Mouse (Mus musculus) myocyte (in vitro differentiated cells): Measurements from ENCODE around the gene Sostdc1. TPM values are rescaled to one million over a fixed set of nuclear protein-coding genes. Genes with fewer than 3 reads are reported as not detected.

Source experiments
- H3K27me3 ChIP-seq: one replicate; pipeline ENCODE4 v1.6.1; 2011; ENCODE audit not compliant: control insufficient read depth, insufficient read depth, insufficient read length
- H3K36me3 ChIP-seq: one replicate; pipeline ENCODE4 v1.6.1; 2011; ENCODE audit not compliant: control insufficient read depth, insufficient read depth
- H3K4me2 ChIP-seq: one replicate; pipeline ENCODE4 v1.6.1; 2011; ENCODE audit warnings: low read depth, control low read depth
- H3K4me3 ChIP-seq: one replicate; pipeline ENCODE4 v1.5.1; 2011; ENCODE audit warnings: mild to moderate bottlenecking, control low read depth, moderate library complexity
- H3K79me2 ChIP-seq: one replicate; pipeline ENCODE4 v1.6.1; 2011; ENCODE audit not compliant: control insufficient read depth, insufficient read depth
- H3ac ChIP-seq: one replicate; pipeline ENCODE4 v1.6.1; 2011; ENCODE audit not compliant: control insufficient read depth, insufficient read length
- CEBPB ChIP-seq: IDR thresholded peaks from 2 replicates; pipeline ENCODE4 v1.6.1; 2011; ENCODE audit warnings: mild to moderate bottlenecking, moderate library complexity; ENCODE audit not compliant: poor library complexity, insufficient read depth, severe bottlenecking
- E2F4 ChIP-seq: IDR thresholded peaks from one replicate; pipeline ENCODE4 v1.6.1; 2011; ENCODE audit warnings: mild to moderate bottlenecking, control low read depth, moderate library complexity; ENCODE audit not compliant: insufficient read depth
- MAX ChIP-seq: IDR thresholded peaks from one replicate; pipeline ENCODE4 v1.6.1; 2011; ENCODE audit warnings: low read depth, mild to moderate bottlenecking, control low read depth
- MYOD1 ChIP-seq, 3 experiments: IDR thresholded peaks; one replicate each; pipeline ENCODE4 v1.6.1; 2011; ENCODE audit warnings: control low read depth in 2 of 3, low read depth in 2 of 3, mild to moderate bottlenecking in 2 of 3, moderate library complexity in 1 of 3; ENCODE audit not compliant: insufficient read length in 2 of 3, control insufficient read depth in 1 of 3
- MYOG ChIP-seq, 3 experiments: IDR thresholded peaks; one replicate each; pipeline ENCODE4 v1.6.1; 2011; ENCODE audit warnings: control low read depth in 2 of 3, low read depth in 2 of 3, mild to moderate bottlenecking in 2 of 3; ENCODE audit not compliant: insufficient read length in 2 of 3, control insufficient read depth in 1 of 3, insufficient read depth in 1 of 3
- POLR2A ChIP-seq: IDR thresholded peaks from one replicate; pipeline ENCODE4 v1.6.1; 2011; ENCODE audit warnings: low read depth, mild to moderate bottlenecking, control low read depth, moderate library complexity; ENCODE audit not compliant: insufficient read length
- POLR2AphosphoS2 ChIP-seq: IDR thresholded peaks from one replicate; pipeline ENCODE4 v1.6.1; 2011; ENCODE audit warnings: low read depth, control low read depth; ENCODE audit not compliant: insufficient read length
- REST ChIP-seq: IDR thresholded peaks from one replicate; pipeline ENCODE4 v1.6.1; 2011; ENCODE audit warnings: mild to moderate bottlenecking, control low read depth, moderate library complexity; ENCODE audit not compliant: insufficient read depth, insufficient read length
- SRF ChIP-seq: IDR thresholded peaks from one replicate; pipeline ENCODE4 v1.6.1; 2011; ENCODE audit warnings: low read depth; ENCODE audit not compliant: control insufficient read depth, insufficient read length
- TCF12 ChIP-seq: IDR thresholded peaks from one replicate; pipeline ENCODE4 v1.6.1; 2011; ENCODE audit warnings: mild to moderate bottlenecking, control low read depth; ENCODE audit not compliant: poor library complexity, insufficient read depth, severe bottlenecking
- TCF3 ChIP-seq: IDR thresholded peaks from one replicate; pipeline ENCODE4 v1.6.1; 2011; ENCODE audit warnings: low read depth, control low read depth; ENCODE audit not compliant: insufficient read length
- USF1 ChIP-seq: IDR thresholded peaks from one replicate; pipeline ENCODE4 v1.6.1; 2011; ENCODE audit warnings: low read depth, mild to moderate bottlenecking, control low read depth, moderate library complexity
- polyA plus RNA-seq: library from polyadenylated mRNA; unstranded; fragments of >200 nt; fragmentation: generic; extraction: Trizol; gene quantifications from one replicate; pipeline ENCODE4 v1.2.1, GENCODE M21; 2012; ENCODE audit warnings: missing spikeins

The Sostdc1 gene
- polyA plus RNA-seq, 1 experiment: not detected

DNA sequence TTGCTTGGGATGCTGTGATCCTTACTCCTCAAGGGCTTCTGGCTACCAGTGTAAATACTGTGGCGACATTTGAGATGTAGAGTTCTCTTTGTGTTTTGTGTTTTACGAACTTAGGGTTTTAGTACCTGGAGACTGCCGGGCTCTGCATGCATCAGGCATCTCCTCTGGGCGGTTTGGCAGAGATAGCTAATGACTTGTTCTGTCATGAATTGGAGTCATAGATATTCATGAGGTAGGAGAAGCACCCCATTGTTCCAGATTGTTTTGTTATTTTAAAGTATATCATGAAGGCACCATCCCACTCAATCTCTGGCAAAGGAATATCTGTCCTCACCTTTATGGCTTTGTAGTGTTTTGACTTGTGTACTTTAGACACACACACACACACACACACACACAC, 23.5 kb upstream of the Sostdc1 start:
- TF ChIP-seq SRF: no peak
- no peak for TF ChIP-seq POLR2AphosphoS2
- TF ChIP-seq E2F4: no peak
- TF ChIP-seq TCF12: no peak
- no peak for TF ChIP-seq TCF3
- TF ChIP-seq CEBPB: no peak
- TF ChIP-seq MAX: no peak
- TF ChIP-seq REST: no peak
- no peak for TF ChIP-seq MYOG (IDR thresholded peaks at IDR 0.05; ENCODE audit: control insufficient read depth in 1 of 3, insufficient read depth in 1 of 3, insufficient read length in 2 of 3, low read depth in 2 of 3)
- TF ChIP-seq POLR2A: no peak
- no peak for TF ChIP-seq MYOD1 (IDR thresholded peaks at IDR 0.05; ENCODE audit: control insufficient read depth in 1 of 3, insufficient read length in 2 of 3, low read depth in 2 of 3)
- no peak for TF ChIP-seq USF1
- no peak overlapping the region for H3ac ChIP-seq
- H3K36me3 ChIP-seq: no peaks in the 10 kb centered on the region
- H3K4me2 ChIP-seq: no peak overlapping the region
- no peaks in the 10 kb centered on the region for H3K79me2 ChIP-seq
- no peak overlapping the region for H3K4me3 ChIP-seq
- H3K27me3 ChIP-seq: no peaks in the 10 kb centered on the region

DNA sequence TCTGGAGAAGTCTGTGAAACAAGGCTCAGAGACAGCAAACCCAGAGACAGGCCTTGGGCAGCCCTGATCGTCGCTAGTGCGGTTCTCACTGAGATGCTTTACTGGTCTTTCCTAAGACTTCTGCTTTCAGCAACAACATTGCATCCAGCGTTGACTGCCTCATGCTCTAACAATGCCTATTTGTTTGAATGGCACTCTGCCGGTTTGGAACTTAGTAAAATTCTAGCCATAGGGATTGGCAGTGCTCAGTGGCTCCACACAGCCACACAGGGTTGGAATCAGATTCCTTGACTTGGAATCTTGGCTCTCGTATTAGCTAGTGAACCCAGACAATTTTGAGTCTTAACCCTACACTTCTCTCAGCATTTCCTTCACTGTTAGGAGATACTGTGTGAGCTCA, 22.6 kb upstream of the Sostdc1 start:
- H3K4me2 ChIP-seq: no peak overlapping the region
- no peaks in the 10 kb centered on the region for H3K36me3 ChIP-seq
- H3K27me3 ChIP-seq: no peaks in the 10 kb centered on the region
- TF ChIP-seq E2F4 (no peak), REST (no peak), POLR2AphosphoS2 (no peak), MYOD1 (IDR thresholded peaks at IDR 0.05; ENCODE audit: control insufficient read depth in 1 of 3, insufficient read length in 2 of 3, low read depth in 2 of 3) (no peak), POLR2A (no peak), TCF12 (no peak), TCF3 (no peak), CEBPB (no peak), MAX (no peak), USF1 (no peak)
- no peaks in the 10 kb centered on the region for H3K79me2 ChIP-seq
- H3ac ChIP-seq: no peak overlapping the region
- no peak overlapping the region for H3K4me3 ChIP-seq

DNA sequence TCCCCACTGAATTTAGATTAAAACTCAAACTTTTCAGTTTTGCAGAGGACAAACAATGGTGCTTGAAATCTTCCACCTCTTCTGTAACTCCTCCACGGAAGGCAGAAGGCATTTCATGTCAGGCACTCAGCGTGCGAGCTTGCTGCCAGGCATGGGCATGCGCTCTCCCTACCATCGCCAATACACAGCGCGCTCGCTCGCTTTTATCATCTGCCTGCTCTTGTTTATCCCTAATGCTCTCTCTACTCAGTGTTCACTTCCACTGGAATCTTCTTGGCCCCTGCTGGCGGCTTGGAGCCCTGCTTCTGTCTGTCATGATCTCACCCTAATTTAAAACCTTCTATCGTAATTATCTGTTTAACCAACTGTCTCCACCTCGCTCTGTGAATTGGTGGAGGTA, 11.6 kb upstream of the Sostdc1 start:
- Histone ChIP-seq H3K79me2 (no peaks in the 10 kb centered on the region), H3K27me3 (no peaks in the 10 kb centered on the region), H3K36me3 (no peaks in the 10 kb centered on the region), H3K4me2 (no peak overlapping the region), H3ac (no peak overlapping the region), H3K4me3 (no peak overlapping the region)
- TF ChIP-seq MYOG (IDR thresholded peaks at IDR 0.05; ENCODE audit: control insufficient read depth in 1 of 3, insufficient read depth in 1 of 3, insufficient read length in 2 of 3, low read depth in 2 of 3) (no peak), REST (no peak), TCF3 (no peak), CEBPB (no peak)

DNA sequence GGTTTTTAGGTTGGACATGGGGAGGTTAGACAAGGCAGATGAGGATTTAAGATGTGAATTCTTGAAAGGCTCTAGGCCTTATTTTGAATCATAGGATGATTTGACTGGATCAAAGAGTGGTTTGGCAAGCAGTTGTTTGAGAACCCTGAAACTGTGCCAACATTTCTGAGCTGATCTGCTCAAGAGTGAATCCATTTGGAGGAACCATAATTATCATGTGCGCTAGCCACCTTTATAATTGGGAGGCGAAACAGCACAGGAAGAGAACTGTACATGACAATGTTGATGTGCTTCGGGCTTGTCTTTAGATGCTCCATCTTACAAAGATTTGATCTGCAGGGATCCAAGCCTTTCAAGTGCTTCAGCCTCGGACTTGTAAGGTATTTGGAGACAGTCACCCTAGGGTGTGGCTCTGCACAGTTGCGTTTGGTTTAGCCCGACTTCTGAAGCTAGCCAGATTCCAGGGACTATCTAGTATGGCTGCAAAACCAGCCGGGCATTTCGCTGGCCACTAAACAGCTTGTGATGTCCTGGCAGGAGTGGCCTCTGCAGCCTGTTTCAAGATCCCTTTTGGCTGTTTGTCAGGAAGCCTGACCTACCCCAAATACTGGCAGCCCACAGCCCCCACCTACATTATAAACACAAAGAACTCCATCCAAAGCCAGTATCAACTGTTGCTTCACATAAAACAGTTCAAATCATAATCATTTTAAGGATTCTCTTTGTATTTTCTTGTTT, 10.9 kb upstream of the Sostdc1 start:
- no peaks in the 10 kb centered on the region for H3K27me3 ChIP-seq
- no peaks in the 10 kb centered on the region for H3K79me2 ChIP-seq
- H3K4me2 ChIP-seq: no peak overlapping the region
- H3K4me3 ChIP-seq: no peak overlapping the region
- no peak for TF ChIP-seq POLR2AphosphoS2
- TF ChIP-seq MYOD1 (IDR thresholded peaks at IDR 0.05; ENCODE audit: control insufficient read depth in 1 of 3, insufficient read length in 2 of 3, low read depth in 2 of 3): no peak
- TF ChIP-seq E2F4: no peak
- no peak for TF ChIP-seq MAX
- TF ChIP-seq USF1: no peak
- no peak for TF ChIP-seq SRF
- TF ChIP-seq CEBPB: no peak
- no peak for TF ChIP-seq TCF12
- TF ChIP-seq MYOG (IDR thresholded peaks at IDR 0.05; ENCODE audit: control insufficient read depth in 1 of 3, insufficient read depth in 1 of 3, insufficient read length in 2 of 3, low read depth in 2 of 3): no peak
- TF ChIP-seq REST: no peak
- no peak for TF ChIP-seq TCF3
- TF ChIP-seq POLR2A: no peak
- no peaks in the 10 kb centered on the region for H3K36me3 ChIP-seq
- H3ac ChIP-seq: no peak overlapping the region

- TF ChIP-seq E2F4: no peak
- no peak for TF ChIP-seq TCF3
- TF ChIP-seq REST: no peak
- no peak for TF ChIP-seq MYOG (IDR thresholded peaks at IDR 0.05; ENCODE audit: control insufficient read depth in 1 of 3, insufficient read depth in 1 of 3, insufficient read length in 2 of 3, low read depth in 2 of 3)
- no peak for TF ChIP-seq POLR2AphosphoS2
- TF ChIP-seq MAX: no peak
- TF ChIP-seq USF1: no peak
- no peak for TF ChIP-seq MYOD1 (IDR thresholded peaks at IDR 0.05; ENCODE audit: control insufficient read depth in 1 of 3, insufficient read length in 2 of 3, low read depth in 2 of 3)
- no peak for TF ChIP-seq SRF
- TF ChIP-seq POLR2A: no peak
- H3K27me3 ChIP-seq: no peaks in the 10 kb centered on the region
- no peak overlapping the region for H3K4me3 ChIP-seq
- no peak overlapping the region for H3ac ChIP-seq
- H3K36me3 ChIP-seq: no peaks in the 10 kb centered on the region
- no peak overlapping the region for H3K4me2 ChIP-seq
- H3K79me2 ChIP-seq: no peaks in the 10 kb centered on the region
Observed at GRCm38 (mm10) chr12:36308737-36309420, 5.1 kb upstream of the Sostdc1 start.
